Mouse (Mus musculus) embryonic facial prominence, embryonic 14.5 days (tissue): ENCODE data around the gene Pknox2. TPM values are rescaled to one million over a fixed set of nuclear protein-coding genes. Genes with fewer than 3 reads are reported as not detected.

Experiments
- ATAC-seq: fragments of 200-750 bp; cut with Nextera tagmentation; 2 replicates; pipeline ENCODE4 v1.8.0; 2017; ENCODE audit warnings: low read depth, moderate number of reproducible peaks, moderate TSS enrichment
- DNase-seq: peaks from one replicate; pipeline ENCODE4 v3.0.0-alpha.2; 2015; ENCODE audit warnings: low spot score
- H3K27ac ChIP-seq: fragments of 300-500 bp; sonication (generic); replicated peaks from 2 replicates; pipeline ENCODE4 v1.5.1; 2014; ENCODE audit warnings: low read depth, mild to moderate bottlenecking, low read length, moderate library complexity
- H3K27me3 ChIP-seq: fragments of 300-500 bp; sonication (generic); replicated peaks from 2 replicates; pipeline ENCODE4 v1.6.1; 2014; ENCODE audit warnings: low read length; ENCODE audit not compliant: control insufficient read depth, insufficient read depth
- H3K36me3 ChIP-seq: fragments of 300-500 bp; sonication (generic); 2 replicates; pipeline ENCODE4 v1.6.1; 2014; ENCODE audit warnings: low read length, mixed read lengths; ENCODE audit not compliant: control insufficient read depth, insufficient read depth
- H3K4me1 ChIP-seq: fragments of 300-500 bp; sonication (generic); 2 replicates; pipeline ENCODE4 v1.6.1; 2014; ENCODE audit warnings: antibody characterized with exemption, low read length; ENCODE audit not compliant: control insufficient read depth, insufficient read depth
- H3K4me2 ChIP-seq: fragments of 300-500 bp; sonication (generic); 2 replicates; pipeline ENCODE4 v1.6.1; 2014; ENCODE audit warnings: low read depth, mild to moderate bottlenecking, low read length, moderate library complexity, mixed read lengths
- H3K4me3 ChIP-seq: fragments of 300-500 bp; sonication (generic); 2 replicates; pipeline ENCODE4 v1.5.1; 2014; ENCODE audit warnings: low read depth, mild to moderate bottlenecking, low read length
- H3K9ac ChIP-seq: fragments of 300-500 bp; sonication (generic); 2 replicates; pipeline ENCODE4 v1.6.1; 2014; ENCODE audit warnings: low read depth, mild to moderate bottlenecking, low read length, moderate library complexity, mixed read lengths
- H3K9me3 ChIP-seq: fragments of 300-500 bp; sonication (generic); 2 replicates; pipeline ENCODE4 v1.6.1; 2016; ENCODE audit warnings: low read length; ENCODE audit not compliant: control insufficient read depth
- WGBS: fragments of 180-500 bp; shearing (Covaris S2); extraction: QIAGEN DNeasy Blood & Tissue Kit; methylation state at CpG from one replicate; pipeline ENCODE4 v1.1.7; 2014; 5-methylcytosine and 5-hydroxymethylcytosine counted together
- polyA plus RNA-seq: library from polyadenylated mRNA; unstranded; fragments of >200 nt; fragmentation: Nextera tagmentation; extraction: Ambion mirVana; gene quantifications from 2 replicates; pipeline ENCODE4 v1.2.1, GENCODE M21; 2014

The Pknox2 gene
- polyA plus RNA-seq, 1 experiment from 2014 or later: 9.5 TPM

GRCm38 (mm10) chr9:37120801-37121200 lies 26.4 kb downstream of the Pknox2 start:
- 67% methylated on average over 6 of the region's 6 CpGs for WGBS
- no peak for DNase-seq
- no peak overlapping the region for H3K27ac ChIP-seq
- ATAC-seq: no peak
- H3K36me3 ChIP-seq: no peaks in the 10 kb centered on the region
- no peak overlapping the region for H3K4me2 ChIP-seq
- peaks cover 13% of the 10 kb centered on the region; the same call in 1 of the 2 replicates for H3K4me1 ChIP-seq
- no peaks in the 10 kb centered on the region for H3K9me3 ChIP-seq
- no peaks in the 10 kb centered on the region for H3K27me3 ChIP-seq
- H3K4me3 ChIP-seq: no peak overlapping the region
- H3K9ac ChIP-seq: no peak overlapping the region

GRCm38 (mm10) chr9:37117529-37117928 lies 29.7 kb downstream of the Pknox2 start:
- no peak for DNase-seq
- Histone ChIP-seq H3K9ac (no peak overlapping the region), H3K4me3 (no peak overlapping the region), H3K9me3 (no peaks in the 10 kb centered on the region), H3K27ac (no peak overlapping the region), H3K4me1 (peaks cover 16% of the 10 kb centered on the region; the same call in 1 of the 2 replicates), H3K4me2 (no peak overlapping the region), H3K27me3 (no peaks in the 10 kb centered on the region), H3K36me3 (no peaks in the 10 kb centered on the region)
- ATAC-seq: no peak
- WGBS: 87% methylated on average over 2 of the region's 2 CpGs

GRCm38 (mm10) chr9:37116632-37117413 lies 30.4 kb downstream of the Pknox2 start:
- H3K9ac ChIP-seq: no peak overlapping the region
- WGBS: 82% methylated on average over 9 of the region's 9 CpGs
- ATAC-seq (no peak), DNase-seq (no peak)
- peaks cover 15% of the 10 kb centered on the region; the same call in 1 of the 2 replicates for H3K4me1 ChIP-seq
- H3K9me3 ChIP-seq: no peaks in the 10 kb centered on the region
- no peak overlapping the region for H3K27ac ChIP-seq
- no peak overlapping the region for H3K4me2 ChIP-seq
- no peaks in the 10 kb centered on the region for H3K27me3 ChIP-seq
- no peak overlapping the region for H3K4me3 ChIP-seq
- H3K36me3 ChIP-seq: no peaks in the 10 kb centered on the region

GRCm38 (mm10) chr9:37115820-37116219 lies 31.4 kb downstream of the Pknox2 start:
- peaks cover 12% of the 10 kb centered on the region; the same call in 1 of the 2 replicates for H3K4me1 ChIP-seq
- H3K27ac ChIP-seq: no peak overlapping the region
- H3K9me3 ChIP-seq: no peaks in the 10 kb centered on the region
- DNase-seq (no peak), ATAC-seq (no peak)
- H3K27me3 ChIP-seq: no peaks in the 10 kb centered on the region
- H3K4me2 ChIP-seq: no peak overlapping the region
- H3K36me3 ChIP-seq: no peaks in the 10 kb centered on the region
- H3K4me3 ChIP-seq: no peak overlapping the region
- WGBS: 57% methylated on average over 7 of the region's 7 CpGs
- no peak overlapping the region for H3K9ac ChIP-seq

GRCm38 (mm10) chr9:37114286-37115267 lies 32.6 kb downstream of the Pknox2 start:
- Histone ChIP-seq H3K9me3 (no peaks in the 10 kb centered on the region), H3K36me3 (no peaks in the 10 kb centered on the region), H3K4me1 (peaks cover 6% of the 10 kb centered on the region; the same call in 1 of the 2 replicates), H3K27me3 (no peaks in the 10 kb centered on the region), H3K4me3 (no peak overlapping the region), H3K9ac (no peak overlapping the region), H3K27ac (peak overlapping the region; percentile 1; the same call in 1 of the 2 replicates), H3K4me2 (no peak overlapping the region)
- WGBS: 26% methylated on average over 9 of the region's 9 CpGs
- ATAC-seq: peak; percentile 33; the same call in 1 of the 2 replicates
- DNase-seq: peak; percentile 65

GRCm38 (mm10) chr9:37107546-37107945 lies 39.7 kb downstream of the Pknox2 start:
- 50% methylated on average over 2 of the region's 2 CpGs for WGBS
- Histone ChIP-seq H3K4me3 (no peak overlapping the region), H3K36me3 (no peaks in the 10 kb centered on the region), H3K9me3 (no peaks in the 10 kb centered on the region), H3K27me3 (no peaks in the 10 kb centered on the region), H3K4me1 (peaks cover 8% of the 10 kb centered on the region; the same call in 1 of the 2 replicates), H3K27ac (no peak overlapping the region), H3K4me2 (no peak overlapping the region), H3K9ac (no peak overlapping the region)
- no peak for DNase-seq
- no peak for ATAC-seq

- Histone ChIP-seq H3K9me3 (no peaks in the 10 kb centered on the region), H3K4me3 (no peak overlapping the region), H3K4me1 (peaks cover 8% of the 10 kb centered on the region; the same call in 1 of the 2 replicates), H3K27me3 (no peaks in the 10 kb centered on the region), H3K27ac (no peak overlapping the region), H3K4me2 (no peak overlapping the region), H3K36me3 (no peaks in the 10 kb centered on the region), H3K9ac (no peak overlapping the region)
- ATAC-seq (no peak), DNase-seq (no peak)
- WGBS: 39% methylated on average over 3 of the region's 3 CpGs
Measured at GRCm38 (mm10) chr9:37106808-37107207, 40.4 kb downstream of the Pknox2 start.

- DNase-seq (no peak), ATAC-seq (no peak; the same call in 1 of the 2 replicates)
- peaks cover 16% of the 10 kb centered on the region for H3K4me1 ChIP-seq
- no peaks in the 10 kb centered on the region for H3K9me3 ChIP-seq
- no peak overlapping the region for H3K27ac ChIP-seq
- no peaks in the 10 kb centered on the region for H3K36me3 ChIP-seq
- H3K4me2 ChIP-seq: no peak overlapping the region
- 88% methylated on average over 3 of the region's 3 CpGs for WGBS
- H3K4me3 ChIP-seq: no peak overlapping the region
- no peaks in the 10 kb centered on the region for H3K27me3 ChIP-seq
- no peak overlapping the region for H3K9ac ChIP-seq
Measured at GRCm38 (mm10) chr9:37104249-37104648, 43.0 kb downstream of the Pknox2 start.
